Mouse (Mus musculus): ENCODE measurements around the gene 1700123K08Rik.
A peak's percentile ranks its signal among the peaks of the same experiment; 100 is the strongest.
"Not testable (repeated sequence)": the region's sequence is repeated elsewhere in the genome, so short reads cannot be mapped to it uniquely, and the experiment has no call there.

1700123K08Rik gene

DNA sequence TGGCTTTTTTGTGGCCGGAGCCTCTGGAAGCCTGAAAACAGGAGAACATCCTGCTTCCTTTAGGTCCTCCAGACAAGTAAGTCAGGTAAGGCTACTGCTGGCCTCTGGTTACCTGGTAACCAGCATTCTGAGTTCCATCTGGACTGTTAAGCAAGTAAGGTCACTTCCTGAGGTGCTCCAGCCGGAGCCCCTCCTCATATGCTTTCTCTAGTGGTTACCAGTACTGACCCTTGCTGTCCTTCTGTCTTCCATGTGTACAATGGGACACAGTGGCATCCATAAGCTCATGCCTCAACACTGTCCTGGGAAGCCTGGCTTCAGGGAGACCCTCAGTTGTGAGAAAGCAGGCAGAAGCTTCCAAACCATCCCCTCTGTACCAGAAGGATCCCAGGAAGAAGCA, at the start of gene 1700123K08Rik:
1700123K08Rik (minus strand) TSS at position 101 of the 400 bp plus-strand sequence.
- not testable (repeated sequence) for DNase-seq (ENCODE audit: low read depth in 2 of 2, low spot score in 2 of 2)

DNA sequence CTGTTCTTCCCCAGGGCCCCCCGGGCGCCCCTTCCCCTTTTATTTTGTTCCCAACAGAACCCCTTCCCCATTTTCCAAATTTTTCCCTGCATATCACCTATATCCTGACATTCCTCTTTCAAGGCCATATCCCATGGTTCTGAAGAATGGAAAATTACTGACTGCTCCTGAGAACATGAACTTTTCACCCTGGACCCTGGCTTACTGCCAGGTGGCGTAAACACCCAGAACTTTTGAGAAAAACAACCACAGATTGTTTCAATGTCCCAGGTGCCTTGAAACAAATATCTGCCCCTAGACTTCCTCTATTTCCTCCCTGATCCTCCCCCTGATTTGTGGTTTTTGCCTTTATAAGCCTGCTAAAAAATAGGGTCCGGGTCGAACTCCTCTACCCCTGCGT, 22.9 kb upstream of the 1700123K08Rik start:
- DNase-seq (ENCODE audit: low read depth in 2 of 2, low spot score in 2 of 2), result no peak

DNA sequence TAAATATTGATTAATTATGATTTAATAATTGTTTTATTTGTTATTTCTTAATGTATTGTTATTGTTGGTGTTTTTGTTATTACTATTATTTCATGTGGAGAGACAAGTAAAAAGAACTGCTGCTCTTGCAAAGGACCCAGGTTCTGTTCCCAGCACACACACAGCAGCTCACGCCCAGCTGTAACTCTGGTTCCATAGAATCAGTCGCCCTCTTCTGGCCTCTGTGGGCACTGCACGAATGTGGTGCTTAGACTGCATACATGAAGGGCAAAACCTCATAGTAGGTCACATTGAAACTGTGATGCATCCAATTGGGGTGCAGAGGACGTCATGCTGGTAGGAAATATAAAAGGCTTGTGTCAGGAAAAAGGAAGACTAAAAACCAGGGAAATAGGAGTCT, 7.1 kb upstream of the 1700123K08Rik start:
- peak; percentile 16 to 70 for DNase-seq (ENCODE audit: low read depth in 2 of 2, low spot score in 2 of 2)

DNA sequence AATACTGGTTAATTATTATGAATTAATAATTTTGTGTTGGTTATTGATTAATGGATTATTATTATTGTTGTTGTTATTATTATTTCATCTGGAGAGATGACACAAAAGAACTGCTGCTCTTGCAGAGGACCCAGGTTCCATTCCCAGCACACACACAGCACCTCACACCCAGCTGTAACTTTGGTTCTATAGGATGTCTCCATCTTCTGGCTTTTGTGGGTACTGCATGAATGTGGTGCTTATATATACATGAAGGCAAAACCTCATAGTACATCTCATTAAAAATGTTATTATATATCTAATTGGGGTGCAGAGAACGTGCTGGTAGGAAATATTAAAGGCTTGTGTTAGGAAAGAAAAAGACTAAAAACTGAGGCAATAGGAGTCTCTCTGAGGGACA, 11.8 kb downstream of the 1700123K08Rik start:
- no peak for DNase-seq (ENCODE audit: low read depth in 2 of 2, low spot score in 2 of 2)

DNA sequence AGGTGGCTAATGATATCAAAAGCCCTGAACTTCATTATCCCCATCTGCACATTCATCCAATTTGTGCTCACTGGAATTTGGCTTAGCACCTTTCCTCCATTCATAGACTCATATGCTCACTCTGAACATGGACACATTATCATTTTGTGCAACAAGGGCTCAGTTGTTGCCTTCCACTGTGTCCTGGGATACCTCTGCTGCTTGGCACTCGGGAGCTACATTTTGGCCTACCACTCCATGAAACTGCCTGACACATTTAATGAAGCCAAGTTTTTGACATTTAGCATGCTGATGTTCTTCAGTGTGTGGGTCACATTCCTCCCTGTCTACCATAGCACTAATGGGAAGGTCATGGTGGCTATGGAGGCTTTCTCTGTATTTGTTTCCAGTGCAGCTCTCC, 32.0 kb downstream of the 1700123K08Rik start:
- no peak for DNase-seq (ENCODE audit: low read depth in 2 of 2, low spot score in 2 of 2)

Data from CD8-positive naive resting alpha-beta T cell, adult 2 months (primary cell).